Mouse (Mus musculus): ENCODE data around the gene Carns1.

GRCm38 (mm10) chr19:4129462-4129861 lies 45.8 kb downstream of the Carns1 start:
- TF ChIP-seq CEBPB (IDR thresholded peaks at IDR 0.05; ENCODE audit: low read depth) (no peak), CTCF (IDR thresholded peaks at IDR 0.05; ENCODE audit: control insufficient read depth, insufficient read depth, insufficient read length) (no peak), USF1 (IDR thresholded peaks at IDR 0.05; ENCODE audit: low read depth) (no peak), MYOG (IDR thresholded peaks at IDR 0.05; ENCODE audit: control insufficient read depth, extremely low read depth, insufficient read length) (no peak), MYOD1 (IDR thresholded peaks at IDR 0.05; ENCODE audit: control insufficient read depth, insufficient read length, low read depth) (no peak), MAX (IDR thresholded peaks at IDR 0.05) (no peak)
